Mouse (Mus musculus) lung, adult 2 months (tissue): ENCODE results near the gene Nipal4. TPM values are rescaled to one million over a fixed set of nuclear protein-coding genes. Genes with fewer than 3 reads are reported as not detected.

ENCODE experiments used
- DNase-seq: peaks from one replicate; pipeline ENCODE4 v3.0.0; 2022
- H3K4me1 ChIP-seq: fragments of 200-500 bp; 2 replicates; pipeline ENCODE4 v1.6.1; 2011; ENCODE audit warnings: low read length; ENCODE audit not compliant: control insufficient read depth, insufficient read depth
- H3K4me3 ChIP-seq: fragments of 200-500 bp; replicated peaks from 2 replicates; pipeline ENCODE3; 2011; ENCODE audit warnings: low read depth, mild to moderate bottlenecking, control low read depth, low read length; ENCODE audit errors: extremely low read depth
- CTCF ChIP-seq: fragments of 200-500 bp; IDR thresholded peaks from 2 replicates; pipeline ENCODE4 v1.5.1; 2011; ENCODE audit warnings: mild to moderate bottlenecking, low read length, control low read depth; ENCODE audit not compliant: insufficient read depth
- POLR2A ChIP-seq: fragments of 200-500 bp; IDR thresholded peaks from 2 replicates; pipeline ENCODE4 v1.6.1; 2011; ENCODE audit warnings: low read depth, mild to moderate bottlenecking, control low read depth, low read length, borderline replicate concordance; ENCODE audit errors: extremely low read depth
- WGBS: fragments of 180-500 bp; shearing (Covaris S2); methylation state at CpG from one replicate; pipeline ENCODE4 v1.1.7; 2018; 5-methylcytosine and 5-hydroxymethylcytosine counted together
- polyA plus RNA-seq: library from polyadenylated mRNA; depleted of rRNA; stranded (reverse); fragments of >200 nt; gene quantifications from 2 replicates; pipeline ENCODE4 v1.2.3, GENCODE M21; 2012; rRNA removed

Nipal4 gene
- polyA plus RNA-seq, 1 experiment, result 7.1 TPM

DNA sequence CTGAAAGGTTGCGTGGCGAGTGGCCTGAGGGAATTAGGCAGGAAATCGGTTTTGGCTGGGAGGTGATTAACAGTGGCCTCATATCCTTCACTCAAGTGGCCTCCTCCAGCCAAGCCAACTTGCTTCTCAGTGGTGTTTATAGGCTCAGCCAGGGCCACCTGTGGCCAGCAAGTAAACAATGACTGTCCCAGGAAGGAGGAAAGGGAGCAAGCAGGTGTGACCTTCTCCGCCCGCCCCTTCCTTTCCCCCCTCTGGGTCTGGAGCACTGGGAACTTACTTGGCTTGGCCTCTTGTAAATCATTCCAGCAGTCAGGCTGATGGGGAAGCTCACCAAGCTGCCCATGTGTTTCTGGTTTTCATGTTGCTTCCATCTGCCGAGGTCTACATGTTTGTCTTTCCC lies 64.2 kb downstream of the Nipal4 start:
- H3K4me3 ChIP-seq, result no peak overlapping the region
- H3K4me1 ChIP-seq, result peaks cover 4% of the 10 kb centered on the region
- 50% methylated on average over 6 of the region's 6 CpGs for WGBS
- DNase-seq, result no peak
- TF ChIP-seq POLR2A, result no peak
- TF ChIP-seq CTCF, result no peak

Other genes starting within 250 kb of the Nipal4 start
- 2.4 and 2.7 TPM in 2 replicates for gene Lsm11, start 221.6 kb downstream of the Nipal4 start, polyA plus RNA-seq
- gene Thg1l, start 211.0 kb downstream of the Nipal4 start, polyA plus RNA-seq, result 2.8 and 8.3 TPM in 2 replicates
- gene Sox30, start 186.2 kb downstream of the Nipal4 start, polyA plus RNA-seq, result 0.09 and 0.18 TPM in 2 replicates
- gene Gm12166, start 114.2 kb downstream of the Nipal4 start, polyA plus RNA-seq, result 16.8 and 19.8 TPM in 2 replicates
- 24.3 and 29.4 TPM in 2 replicates for gene Adam19, start 110.5 kb downstream of the Nipal4 start, polyA plus RNA-seq
- gene Fndc9, start 69.0 kb upstream of the Nipal4 start, polyA plus RNA-seq, result 2.6 TPM in 1 of 2 replicates, not detected in the other
- 5.5 and 9.3 TPM in 2 replicates for gene Cyfip2, start 146.4 kb upstream of the Nipal4 start, polyA plus RNA-seq
- gene Itk, start 223.0 kb upstream of the Nipal4 start, polyA plus RNA-seq, result 1.4 and 1.7 TPM in 2 replicates
- gene Fam71b, start 230.1 kb upstream of the Nipal4 start, polyA plus RNA-seq, result 0.14 and 0.41 TPM in 2 replicates